Mouse (Mus musculus): ENCODE results near the gene Shd.

DNA sequence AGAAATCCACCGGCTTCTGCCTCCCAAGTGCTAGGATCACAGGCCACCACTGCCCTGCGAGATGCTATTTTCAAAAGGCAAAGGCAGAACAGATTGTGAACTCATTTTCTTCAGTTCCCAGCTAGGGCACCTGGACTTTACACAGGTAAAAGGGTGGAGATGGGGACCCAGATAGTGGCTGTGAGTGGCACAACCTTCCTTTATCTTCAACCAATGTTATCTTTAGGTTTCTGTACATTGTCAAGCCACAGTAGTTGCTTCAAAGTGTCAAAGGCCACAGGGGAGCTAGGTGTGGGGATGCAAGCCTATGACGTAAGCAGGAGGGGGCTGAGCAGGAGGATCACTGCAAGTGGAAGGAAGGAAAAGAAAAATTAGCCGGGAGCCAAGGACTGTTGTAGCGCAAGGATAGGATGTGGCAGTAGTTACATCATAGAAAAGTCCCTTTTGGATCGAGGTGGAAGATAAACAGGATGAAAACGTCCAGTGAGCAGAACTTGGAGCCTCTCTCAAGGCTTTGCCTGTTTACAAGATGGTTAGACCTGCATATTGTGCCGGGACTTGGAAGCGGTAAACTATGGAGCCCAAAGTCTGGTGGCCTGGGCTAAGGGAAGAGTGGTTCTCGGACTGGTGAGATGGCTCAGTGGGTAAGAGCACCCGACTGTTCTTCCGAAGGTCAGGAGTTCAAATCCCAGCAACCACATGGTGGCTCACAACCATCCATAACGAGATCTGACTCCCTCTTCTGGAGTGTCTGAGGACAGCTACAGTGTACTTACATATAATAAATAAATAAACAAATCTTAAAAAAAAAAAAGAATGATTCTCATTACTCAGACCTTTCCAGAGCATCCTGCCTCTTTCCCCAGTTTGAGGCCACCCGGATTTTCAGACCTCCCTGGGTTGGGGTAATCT, 37.4 kb downstream of the Shd start:
- TF ChIP-seq POLR2A (IDR thresholded peaks at IDR 0.05; ENCODE audit: borderline replicate concordance, control insufficient read depth, low read depth, low read length) = no peak
- no peak for TF ChIP-seq CTCF (IDR thresholded peaks at IDR 0.05; ENCODE audit: control insufficient read depth, insufficient read depth, low read length)
